Mouse (Mus musculus) liver, embryonic 15.5 days (tissue): ENCODE measurements at regions not wholly inside any gene's neighbourhood (a gene's known extent, or its start where the extent isn't known, plus 50 kb on each side); places are given as distances from the start of the nearest gene placed in this dataset.
A peak's percentile ranks its signal among the peaks of the same experiment; 100 is the strongest.

ENCODE experiments used
- ATAC-seq: fragments of 200-750 bp; cut with Nextera tagmentation; 2 replicates; pipeline ENCODE4 v1.8.0; 2017; ENCODE audit warnings: moderate number of reproducible peaks, mild to moderate bottlenecking, moderate library complexity; ENCODE audit not compliant: insufficient read depth
- H3K27ac ChIP-seq: fragments of 300-500 bp; sonication (generic); replicated peaks from 2 replicates; pipeline ENCODE4 v1.5.1; 2015; ENCODE audit warnings: mild to moderate bottlenecking, inconsistent platforms
- H3K27me3 ChIP-seq: fragments of 300-500 bp; sonication (generic); 2 replicates; pipeline ENCODE4 v1.6.1; 2015; ENCODE audit warnings: mild to moderate bottlenecking, inconsistent platforms
- H3K36me3 ChIP-seq: fragments of 300-500 bp; sonication (generic); replicated peaks from 2 replicates; pipeline ENCODE4 v1.6.1; 2015; ENCODE audit warnings: moderate library complexity, mild to moderate bottlenecking, inconsistent platforms
- H3K4me1 ChIP-seq: fragments of 300-500 bp; sonication (generic); replicated peaks from 2 replicates; pipeline ENCODE4 v1.6.1; 2015; ENCODE audit warnings: inconsistent platforms
- H3K4me2 ChIP-seq: fragments of 300-500 bp; sonication (generic); 2 replicates; pipeline ENCODE4 v1.6.1; 2015; ENCODE audit warnings: moderate library complexity, mild to moderate bottlenecking, inconsistent platforms
- H3K4me3 ChIP-seq: fragments of 300-500 bp; sonication (generic); replicated peaks from 2 replicates; pipeline ENCODE4 v1.5.1; 2015; ENCODE audit warnings: mild to moderate bottlenecking, inconsistent platforms
- H3K9ac ChIP-seq: fragments of 300-500 bp; sonication (generic); 2 replicates; pipeline ENCODE4 v1.6.1; 2015; ENCODE audit warnings: moderate library complexity, mild to moderate bottlenecking, inconsistent platforms
- H3K9me3 ChIP-seq: fragments of 300-500 bp; sonication (generic); replicated peaks from 2 replicates; pipeline ENCODE4 v1.6.1; 2016; ENCODE audit warnings: inconsistent platforms
- WGBS: fragments of 180-500 bp; shearing (Covaris S2); methylation state at CpG from one replicate; pipeline ENCODE4 v1.1.7; 2015; ENCODE audit warnings: mixed read lengths; ENCODE audit not compliant: insufficient replicate concordance; 5-methylcytosine and 5-hydroxymethylcytosine counted together

GRCm38 (mm10) chr9:46481491-46481890, 161.7 kb upstream of the 4931429L15Rik start:
- Histone ChIP-seq H3K36me3 (no peaks in the 10 kb centered on the region), H3K4me2 (no peak overlapping the region), H3K27me3 (no peaks in the 10 kb centered on the region), H3K27ac (no peak overlapping the region), H3K9ac (no peak overlapping the region), H3K4me3 (no peak overlapping the region), H3K4me1 (0 out of 2 replicates have a peak, but pooled peaks cover 8% of the 10 kb centered on the region), H3K9me3 (no peaks in the 10 kb centered on the region)
- 51% methylated on average over 7 of the region's 7 CpGs for WGBS
- ATAC-seq: no peak

- Histone ChIP-seq H3K4me1 (0 out of 2 replicates have a peak, but pooled peaks cover 8% of the 10 kb centered on the region), H3K27me3 (no peaks in the 10 kb centered on the region), H3K9ac (no peak overlapping the region), H3K4me2 (peak overlapping the region; percentile 16), H3K27ac (no peak overlapping the region), H3K4me3 (no peak overlapping the region), H3K36me3 (no peaks in the 10 kb centered on the region), H3K9me3 (no peaks in the 10 kb centered on the region)
- peak; percentile 62 for ATAC-seq
- WGBS: 21% methylated on average over 13 of the region's 13 CpGs
These were observed 160.4 kb upstream of the 4931429L15Rik start for GRCm38 (mm10) chr9:46480080-46480690.

GRCm38 (mm10) chr9:46478611-46479010, 158.8 kb upstream of the 4931429L15Rik start:
- Histone ChIP-seq H3K4me2 (no peak overlapping the region), H3K4me1 (0 out of 2 replicates have a peak, but pooled peaks cover 8% of the 10 kb centered on the region), H3K9ac (no peak overlapping the region), H3K27ac (no peak overlapping the region), H3K27me3 (no peaks in the 10 kb centered on the region), H3K4me3 (no peak overlapping the region), H3K36me3 (no peaks in the 10 kb centered on the region), H3K9me3 (no peaks in the 10 kb centered on the region)
- ATAC-seq: no peak
- WGBS: 56% methylated on average over 2 of the region's 2 CpGs

- no peak overlapping the region for H3K9ac ChIP-seq
- 0 out of 2 replicates have a peak, but pooled peaks cover 8% of the 10 kb centered on the region for H3K4me1 ChIP-seq
- H3K4me2 ChIP-seq: no peak overlapping the region
- WGBS: 37% methylated on average over 5 of the region's 5 CpGs
- no peaks in the 10 kb centered on the region for H3K9me3 ChIP-seq
- no peak overlapping the region for H3K4me3 ChIP-seq
- H3K27ac ChIP-seq: no peak overlapping the region
- no peak for ATAC-seq
- H3K36me3 ChIP-seq: no peaks in the 10 kb centered on the region
- H3K27me3 ChIP-seq: no peaks in the 10 kb centered on the region
These were observed 156.7 kb upstream of the 4931429L15Rik start for GRCm38 (mm10) chr9:46476516-46476915.

- H3K9me3 ChIP-seq: no peaks in the 10 kb centered on the region
- no peak overlapping the region for H3K27ac ChIP-seq
- no peak overlapping the region for H3K4me2 ChIP-seq
- H3K4me3 ChIP-seq: no peak overlapping the region
- ATAC-seq: no peak
- H3K9ac ChIP-seq: no peak overlapping the region
- 52% methylated on average over 10 of the region's 10 CpGs for WGBS
- H3K36me3 ChIP-seq: no peaks in the 10 kb centered on the region
- no peaks in the 10 kb centered on the region for H3K27me3 ChIP-seq
- no peaks in the 10 kb centered on the region for H3K4me1 ChIP-seq
These were observed 153.9 kb upstream of the 4931429L15Rik start for GRCm38 (mm10) chr9:46473681-46474080.

- no peak for ATAC-seq
- 66% methylated on average over 7 of the region's 7 CpGs for WGBS
- no peaks in the 10 kb centered on the region for H3K9me3 ChIP-seq
These were observed 149.7 kb upstream of the 4931429L15Rik start for GRCm38 (mm10) chr9:46469521-46469920.

GRCm38 (mm10) chr9:46468306-46468705, 148.5 kb upstream of the 4931429L15Rik start:
- no peak overlapping the region for H3K9ac ChIP-seq
- no peaks in the 10 kb centered on the region for H3K9me3 ChIP-seq
- H3K4me2 ChIP-seq: no peak overlapping the region
- H3K4me3 ChIP-seq: no peak overlapping the region
- H3K4me1 ChIP-seq: no peaks in the 10 kb centered on the region
- 42% methylated on average over 2 of the region's 2 CpGs for WGBS
- no peak for ATAC-seq
- H3K27ac ChIP-seq: no peak overlapping the region
- H3K27me3 ChIP-seq: no peaks in the 10 kb centered on the region
- no peaks in the 10 kb centered on the region for H3K36me3 ChIP-seq

More at GRCm38 (mm10) chr9:46469521-46469920, 149.7 kb upstream of the 4931429L15Rik start:
- no peaks in the 10 kb centered on the region for H3K27me3 ChIP-seq
- no peak overlapping the region for H3K9ac ChIP-seq
- H3K4me3 ChIP-seq: no peak overlapping the region
- H3K27ac ChIP-seq: no peak overlapping the region
- H3K4me1 ChIP-seq: no peaks in the 10 kb centered on the region
- no peak overlapping the region for H3K4me2 ChIP-seq
- H3K36me3 ChIP-seq: no peaks in the 10 kb centered on the region

GRCm38 (mm10) chr9:46467671-46468070, 147.9 kb upstream of the 4931429L15Rik start:
- Histone ChIP-seq H3K36me3 (no peaks in the 10 kb centered on the region), H3K4me2 (no peak overlapping the region), H3K9me3 (no peaks in the 10 kb centered on the region), H3K27me3 (no peaks in the 10 kb centered on the region), H3K27ac (no peak overlapping the region), H3K4me1 (no peaks in the 10 kb centered on the region), H3K9ac (no peak overlapping the region), H3K4me3 (no peak overlapping the region)
- WGBS: 57% methylated on average over 3 of the region's 3 CpGs
- no peak for ATAC-seq

- H3K36me3 ChIP-seq: no peaks in the 10 kb centered on the region
- H3K9ac ChIP-seq: no peak overlapping the region
- no peaks in the 10 kb centered on the region for H3K9me3 ChIP-seq
- H3K4me2 ChIP-seq: no peak overlapping the region
- H3K4me3 ChIP-seq: no peak overlapping the region
- no peak overlapping the region for H3K27ac ChIP-seq
- ATAC-seq: no peak
- WGBS: 56% methylated on average over 5 of the region's 5 CpGs
- H3K27me3 ChIP-seq: no peaks in the 10 kb centered on the region
- H3K4me1 ChIP-seq: no peaks in the 10 kb centered on the region
These were observed 142.9 kb upstream of the 4931429L15Rik start for GRCm38 (mm10) chr9:46462681-46463080.

GRCm38 (mm10) chr9:46457945-46458344, 138.2 kb upstream of the 4931429L15Rik start:
- H3K9me3 ChIP-seq: no peaks in the 10 kb centered on the region
- H3K36me3 ChIP-seq: no peaks in the 10 kb centered on the region
- no peaks in the 10 kb centered on the region for H3K4me1 ChIP-seq
- ATAC-seq: no peak
- H3K9ac ChIP-seq: no peak overlapping the region
- WGBS: 63% methylated on average over 6 of the region's 6 CpGs
- H3K27ac ChIP-seq: no peak overlapping the region
- no peak overlapping the region for H3K4me2 ChIP-seq
- no peak overlapping the region for H3K4me3 ChIP-seq
- H3K27me3 ChIP-seq: no peaks in the 10 kb centered on the region

- no peaks in the 10 kb centered on the region for H3K27me3 ChIP-seq
- no peaks in the 10 kb centered on the region for H3K4me1 ChIP-seq
- no peak overlapping the region for H3K9ac ChIP-seq
- H3K36me3 ChIP-seq: no peaks in the 10 kb centered on the region
- no peak overlapping the region for H3K4me2 ChIP-seq
- no peak overlapping the region for H3K27ac ChIP-seq
- ATAC-seq: no peak
- no peak overlapping the region for H3K4me3 ChIP-seq
- WGBS: 62% methylated on average over 7 of the region's 7 CpGs
- no peaks in the 10 kb centered on the region for H3K9me3 ChIP-seq
These were observed 135.2 kb upstream of the 4931429L15Rik start for GRCm38 (mm10) chr9:46454807-46455610.
